Mouse (Mus musculus) retina, adult 2 months (tissue): Measurements from ENCODE around the gene Mchr1.

Source experiments
- DNase-seq: peaks from one replicate; pipeline ENCODE4 v3.0.0-alpha.2; 2012; ENCODE audit warnings: low read depth, low spot score

Mchr1 gene

DNA sequence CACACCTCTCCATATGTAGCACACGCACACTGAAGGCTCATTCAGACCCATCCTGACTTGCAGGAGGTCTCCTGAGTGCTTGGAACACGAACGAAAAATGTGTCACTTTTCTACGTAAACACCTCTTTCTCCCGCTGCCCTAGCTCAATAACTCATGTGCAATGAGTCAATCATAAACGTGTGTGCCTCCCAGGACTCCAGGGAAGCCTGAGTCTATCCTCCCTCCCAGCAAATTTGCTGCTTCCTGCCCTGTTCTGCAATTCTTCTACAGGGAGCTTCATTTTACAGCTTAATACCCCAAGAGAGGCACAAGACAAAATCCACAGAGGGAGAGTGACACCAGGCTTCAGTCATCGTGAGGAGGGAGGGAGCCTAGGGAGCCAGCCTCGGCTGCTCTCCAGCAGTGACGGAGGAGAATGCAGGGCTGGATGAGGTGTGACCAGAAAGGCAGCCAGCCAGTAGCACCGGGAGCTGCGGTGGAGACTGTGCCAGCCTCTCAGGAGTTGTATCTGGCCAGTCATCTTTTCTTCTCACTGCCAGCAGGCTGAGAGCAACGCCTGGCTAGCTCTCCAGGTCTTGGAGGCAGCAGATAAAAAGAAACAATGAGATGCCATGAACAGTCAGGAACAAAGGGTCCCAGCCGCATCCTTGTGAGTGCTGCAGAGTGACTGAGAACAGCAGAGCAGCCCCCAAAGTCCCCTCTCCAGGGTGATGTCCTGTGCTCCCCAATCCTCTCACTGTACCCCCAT is 37.2 kb downstream of the Mchr1 start:
- DNase-seq = no peak

- no peak for DNase-seq
Measured at GRCm38 (mm10) chr15:81273361-81273760, 38.1 kb downstream of the Mchr1 start.

GRCm38 (mm10) chr15:81277928-81278327 is 42.6 kb downstream of the Mchr1 start:
- DNase-seq = no peak

- no peak for DNase-seq
Measured at GRCm38 (mm10) chr15:81278699-81279098, 43.4 kb downstream of the Mchr1 start.

DNA sequence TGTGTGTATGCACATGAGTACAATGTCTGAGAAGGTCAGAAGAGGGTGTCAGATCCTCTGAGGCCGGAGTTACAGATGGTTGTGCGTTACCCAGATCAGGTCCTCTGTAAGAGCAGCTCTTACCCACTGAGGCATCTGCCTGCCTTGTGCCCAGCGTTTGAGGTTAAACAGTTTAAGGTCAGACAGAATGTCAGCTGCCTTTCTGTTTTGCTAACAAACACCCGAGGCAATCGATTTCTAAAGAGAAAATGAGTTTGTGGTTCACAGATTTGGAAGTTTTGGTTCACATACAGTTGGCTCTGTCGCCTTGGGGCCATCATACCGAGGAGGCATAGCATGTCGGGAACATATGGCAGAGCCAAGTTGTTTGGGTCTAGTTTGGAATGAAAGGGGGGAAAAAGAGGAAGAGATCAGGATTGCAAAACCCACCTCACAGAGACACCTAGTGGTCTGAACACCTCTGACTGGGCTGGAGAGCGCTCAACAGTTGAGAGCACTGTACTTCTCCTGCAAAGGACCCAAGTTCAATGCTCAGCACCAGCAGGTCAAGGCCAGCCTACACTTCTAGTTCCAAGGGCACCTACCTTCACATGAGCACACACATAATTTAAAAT is 48.9 kb downstream of the Mchr1 start:
- DNase-seq = no peak
